In genomic region chr8:92217521-92217920, GRCm38 (mm10) we compare ENCODE assay signal across 25 mouse cellular contexts.
"Had no signal": no experiment of that assay in that cellular context is flagged by ENCODE, and none has a peak within 500 bp of the region (broad histone marks: within the 10 kb centered on the region; RNA-seq: fewer than 3 reads in every experiment).

No protein-coding gene starts in this region.

- H3K27ac ChIP-seq: gastrocnemius, adult 2 months; heart, embryonic 10.5 days; hindbrain, embryonic 10.5 days; hindbrain, embryonic 13.5 days; hindbrain, embryonic 15.5 days; intestine, embryonic 15.5 days; layer of hippocampus, adult 2 months; left cerebral cortex, adult 2 months; limb, embryonic 10.5 days; limb, embryonic 12.5 days; liver, embryonic 12.5 days had no signal

- ATAC-seq: inflammation-experienced regulatory T-cells, adult 6 months; intestine, embryonic 15.5 days; intestine, postnatal 0 days; liver, embryonic 12.5 days had no signal

- H3K9ac ChIP-seq: heart, embryonic 12.5 days; hindbrain, embryonic 13.5 days; hindbrain, embryonic 15.5 days; intestine, embryonic 15.5 days; limb, embryonic 12.5 days; liver, embryonic 12.5 days had no signal

- H3K4me3 ChIP-seq: gastrocnemius, adult 2 months; heart, embryonic 10.5 days; heart, embryonic 12.5 days; hindbrain, embryonic 10.5 days; hindbrain, embryonic 13.5 days; hindbrain, embryonic 15.5 days; intestine, embryonic 15.5 days; layer of hippocampus, adult 2 months; left cerebral cortex, adult 2 months; limb, embryonic 10.5 days; limb, embryonic 12.5 days; liver, embryonic 12.5 days had no signal

- H3K36me3 ChIP-seq: heart, embryonic 10.5 days; heart, embryonic 12.5 days; hindbrain, embryonic 10.5 days; hindbrain, embryonic 13.5 days; hindbrain, embryonic 15.5 days; intestine, embryonic 15.5 days; limb, embryonic 10.5 days; limb, embryonic 12.5 days; liver, embryonic 12.5 days had no signal

- H3K9me3 ChIP-seq: heart, embryonic 10.5 days; heart, embryonic 12.5 days; hindbrain, embryonic 10.5 days; hindbrain, embryonic 13.5 days; hindbrain, embryonic 15.5 days; intestine, embryonic 15.5 days; limb, embryonic 10.5 days; limb, embryonic 12.5 days; liver, embryonic 12.5 days had no signal

- H3K4me1 ChIP-seq: heart, embryonic 10.5 days; heart, embryonic 12.5 days; hindbrain, embryonic 15.5 days; intestine, embryonic 15.5 days; liver, embryonic 12.5 days had no signal

- H3K4me2 ChIP-seq: heart, embryonic 12.5 days; hindbrain, embryonic 13.5 days; hindbrain, embryonic 15.5 days; intestine, embryonic 15.5 days; limb, embryonic 12.5 days; liver, embryonic 12.5 days had no signal

- H3K27me3 ChIP-seq: hindbrain, embryonic 13.5 days; hindbrain, embryonic 15.5 days; intestine, embryonic 15.5 days had no signal

- DNase-seq: gastrocnemius, adult 2 months; gastrocnemius, postnatal 10 days; gastrocnemius, postnatal 25 days; heart, adult 18-20 months; heart, postnatal 10 days; heart, postnatal 4 days; kidney, adult 18-20 months; kidney, adult 8-10 months; kidney, postnatal 10 days; kidney, postnatal 25 days; kidney, postnatal 4 days; liver had no signal
